Mouse (Mus musculus) liver, embryonic 16.5 days (tissue): ENCODE measurements at regions not wholly inside any gene's neighbourhood (a gene's known extent, or its start where the extent isn't known, plus 50 kb on each side); places are given as distances from the start of the nearest gene placed in this dataset.
A peak's percentile ranks its signal among the peaks of the same experiment; 100 is the strongest.

ENCODE experiments used
- ATAC-seq: fragments of 200-750 bp; cut with Nextera tagmentation; 2 replicates; pipeline ENCODE4 v1.8.0; 2017; ENCODE audit warnings: low read depth, mild to moderate bottlenecking, moderate number of reproducible peaks, moderate library complexity
- H3K27ac ChIP-seq: fragments of 300-500 bp; sonication (generic); 2 replicates; pipeline ENCODE4 v1.5.1; 2014; ENCODE audit warnings: mild to moderate bottlenecking, low read length
- H3K27me3 ChIP-seq: fragments of 300-500 bp; sonication (generic); 2 replicates; pipeline ENCODE4 v1.6.1; 2014; ENCODE audit warnings: low read depth, low read length, mixed read lengths; ENCODE audit not compliant: control insufficient read depth, insufficient read depth
- H3K36me3 ChIP-seq: fragments of 300-500 bp; sonication (generic); 2 replicates; pipeline ENCODE4 v1.6.1; 2014; ENCODE audit warnings: mild to moderate bottlenecking; ENCODE audit not compliant: control insufficient read depth, insufficient read depth
- H3K4me1 ChIP-seq: fragments of 300-500 bp; sonication (generic); 2 replicates; pipeline ENCODE4 v1.6.1; 2014; ENCODE audit warnings: low read depth, low read length, mixed read lengths; ENCODE audit not compliant: control insufficient read depth
- H3K4me2 ChIP-seq: fragments of 300-500 bp; sonication (generic); 2 replicates; pipeline ENCODE4 v1.6.1; 2014; ENCODE audit warnings: low read depth, low read length, mixed read lengths
- H3K4me3 ChIP-seq: fragments of 300-500 bp; sonication (generic); 2 replicates; pipeline ENCODE4 v1.5.1; 2014; ENCODE audit warnings: low read depth, mild to moderate bottlenecking, low read length
- H3K9ac ChIP-seq: fragments of 300-500 bp; sonication (generic); 2 replicates; pipeline ENCODE4 v1.6.1; 2014; ENCODE audit warnings: low read depth, low read length
- H3K9me3 ChIP-seq: fragments of 300-500 bp; sonication (generic); replicated peaks from 2 replicates; pipeline ENCODE4 v1.6.1; 2016; ENCODE audit warnings: low read length; ENCODE audit not compliant: control insufficient read depth
- WGBS: fragments of 180-500 bp; shearing (Covaris S2); extraction: QIAGEN DNeasy Blood & Tissue Kit; methylation state at CpG from one replicate; pipeline ENCODE4 v1.1.7; 2014; ENCODE audit not compliant: insufficient replicate concordance; 5-methylcytosine and 5-hydroxymethylcytosine counted together

DNA sequence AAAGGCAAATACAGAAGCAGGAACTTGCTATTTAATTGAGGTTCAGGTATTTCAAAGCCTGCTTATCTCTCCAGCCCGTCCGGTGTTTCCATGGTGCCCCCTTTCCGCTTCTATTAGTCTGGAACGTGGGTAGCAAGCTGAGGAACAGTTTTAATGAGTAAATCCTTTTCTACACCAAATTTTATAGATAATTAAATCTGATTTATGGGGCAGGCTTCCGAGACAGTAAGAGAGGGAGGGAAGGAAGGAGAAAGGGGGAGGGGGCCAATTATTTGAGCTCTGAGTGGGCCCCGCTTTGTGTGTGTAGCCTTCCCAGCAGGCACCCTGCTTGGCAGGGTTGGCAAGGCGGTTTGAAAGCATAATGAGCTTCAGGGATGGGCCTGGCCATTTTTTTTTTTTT, 165.4 kb upstream of the Ptbp2 start:
- peak overlapping the region; percentile 13; the same call in 1 of the 2 replicates for H3K4me3 ChIP-seq
- H3K9ac ChIP-seq: no peak overlapping the region
- H3K4me2 ChIP-seq: peak overlapping the region; percentile 34; the same call in 1 of the 2 replicates
- H3K4me1 ChIP-seq: no peaks in the 10 kb centered on the region
- H3K27ac ChIP-seq: no peak overlapping the region
- H3K27me3 ChIP-seq: no peaks in the 10 kb centered on the region
- 52% methylated on average over 7 of the region's 7 CpGs for WGBS
- ATAC-seq: no peak
- H3K9me3 ChIP-seq: no peaks in the 10 kb centered on the region
- H3K36me3 ChIP-seq: no peaks in the 10 kb centered on the region

DNA sequence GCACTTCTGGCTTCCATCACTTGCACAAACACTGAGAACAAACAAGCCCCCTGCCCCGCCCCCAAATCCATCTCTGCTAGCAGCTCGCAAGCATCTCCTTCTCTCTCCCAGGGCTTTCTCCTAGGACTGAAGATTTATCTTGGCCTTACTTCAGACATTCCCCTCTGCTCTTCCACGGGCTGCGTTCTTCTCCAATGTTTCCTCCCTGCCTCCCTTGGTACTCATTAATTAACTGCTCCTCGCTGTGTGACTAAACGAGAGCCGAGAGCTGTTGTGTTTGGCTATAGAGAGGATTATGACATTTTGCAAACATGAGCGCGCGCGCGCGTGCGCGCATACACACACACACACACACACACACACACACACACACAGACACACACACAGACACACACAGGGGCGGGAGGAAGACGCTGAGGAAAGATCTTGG, 164.8 kb upstream of the Ptbp2 start:
- Histone ChIP-seq H3K27ac (no peak overlapping the region), H3K9me3 (no peaks in the 10 kb centered on the region), H3K4me3 (peak overlapping the region; percentile 13; the same call in 1 of the 2 replicates), H3K4me1 (no peaks in the 10 kb centered on the region), H3K4me2 (peak overlapping the region; percentile 34; the same call in 1 of the 2 replicates), H3K27me3 (no peaks in the 10 kb centered on the region), H3K36me3 (no peaks in the 10 kb centered on the region), H3K9ac (no peak overlapping the region)
- 51% methylated on average over 17 of the region's 17 CpGs for WGBS
- ATAC-seq: no peak

DNA sequence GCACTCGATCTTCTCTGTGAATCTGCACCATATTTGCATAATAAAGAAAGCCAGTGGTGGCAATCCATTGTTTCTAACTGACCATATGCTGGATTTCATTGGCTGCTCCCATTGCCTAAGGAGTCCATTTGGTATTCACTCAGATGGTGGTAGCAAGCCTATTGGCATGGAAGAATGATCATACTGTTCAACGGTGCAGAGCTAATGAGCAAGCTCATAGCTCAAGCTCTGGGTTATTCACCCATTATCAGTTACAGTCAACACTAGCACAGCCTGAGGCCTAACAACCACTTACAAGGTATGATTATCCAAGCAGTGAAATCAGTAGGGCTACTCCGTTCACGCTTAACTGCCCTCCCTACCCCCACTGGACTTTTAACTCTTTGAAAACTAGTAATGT, 162.9 kb upstream of the Ptbp2 start:
- H3K9me3 ChIP-seq: no peaks in the 10 kb centered on the region
- H3K27ac ChIP-seq: no peak overlapping the region
- WGBS: 75% methylated on average over 4 of the region's 4 CpGs
- no peak overlapping the region for H3K4me3 ChIP-seq
- H3K36me3 ChIP-seq: no peaks in the 10 kb centered on the region
- no peak overlapping the region for H3K4me2 ChIP-seq
- no peaks in the 10 kb centered on the region for H3K4me1 ChIP-seq
- ATAC-seq: no peak
- H3K9ac ChIP-seq: no peak overlapping the region
- H3K27me3 ChIP-seq: no peaks in the 10 kb centered on the region

DNA sequence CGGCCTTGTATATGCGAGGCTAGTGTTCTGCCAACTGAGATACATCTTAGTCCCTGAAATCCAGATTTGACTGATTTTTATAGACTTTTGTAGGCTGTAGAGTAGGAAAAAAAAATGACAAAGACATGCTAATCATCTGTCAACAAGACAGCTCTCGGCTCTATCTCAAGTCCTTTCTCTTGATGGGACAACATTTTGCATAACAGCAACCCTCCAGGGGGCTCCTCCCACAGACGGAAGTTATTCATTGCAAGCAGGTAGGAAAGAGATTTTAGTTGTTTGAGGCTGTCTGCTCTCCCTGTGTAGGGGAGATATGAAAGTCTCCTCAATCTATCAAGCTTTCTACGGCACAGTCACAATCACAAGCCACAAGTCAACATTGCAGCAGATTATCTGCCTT, 159.8 kb upstream of the Ptbp2 start:
- Histone ChIP-seq H3K36me3 (no peaks in the 10 kb centered on the region), H3K4me2 (no peak overlapping the region), H3K9me3 (no peaks in the 10 kb centered on the region), H3K27me3 (no peaks in the 10 kb centered on the region), H3K27ac (no peak overlapping the region), H3K4me1 (no peaks in the 10 kb centered on the region), H3K9ac (no peak overlapping the region), H3K4me3 (no peak overlapping the region)
- 49% methylated on average over 5 of the region's 5 CpGs for WGBS
- no peak for ATAC-seq

DNA sequence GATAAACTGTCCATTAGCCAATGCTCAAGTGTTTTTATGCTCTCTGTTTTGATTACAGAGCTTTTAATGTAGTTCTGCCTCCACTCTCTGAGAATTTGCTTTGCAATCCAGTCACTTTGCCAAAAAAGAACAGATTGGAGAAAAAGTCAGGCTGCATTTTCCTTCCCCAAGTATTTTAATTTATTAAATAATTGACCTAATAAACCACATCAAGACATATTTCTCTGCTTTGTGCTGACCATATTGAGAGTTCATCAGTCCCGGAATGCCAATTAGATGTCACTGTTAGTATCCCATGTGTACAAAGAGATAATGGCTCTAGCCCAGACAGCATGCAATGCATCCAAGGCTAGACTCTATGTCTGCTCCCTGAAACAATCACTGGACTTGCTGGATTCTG, 154.8 kb upstream of the Ptbp2 start:
- no peak overlapping the region for H3K4me3 ChIP-seq
- 71% methylated on average over 1 of the region's 1 CpGs for WGBS
- no peaks in the 10 kb centered on the region for H3K4me1 ChIP-seq
- no peaks in the 10 kb centered on the region for H3K27me3 ChIP-seq
- no peak overlapping the region for H3K9ac ChIP-seq
- no peaks in the 10 kb centered on the region for H3K36me3 ChIP-seq
- no peak overlapping the region for H3K27ac ChIP-seq
- no peaks in the 10 kb centered on the region for H3K9me3 ChIP-seq
- H3K4me2 ChIP-seq: no peak overlapping the region
- no peak for ATAC-seq

DNA sequence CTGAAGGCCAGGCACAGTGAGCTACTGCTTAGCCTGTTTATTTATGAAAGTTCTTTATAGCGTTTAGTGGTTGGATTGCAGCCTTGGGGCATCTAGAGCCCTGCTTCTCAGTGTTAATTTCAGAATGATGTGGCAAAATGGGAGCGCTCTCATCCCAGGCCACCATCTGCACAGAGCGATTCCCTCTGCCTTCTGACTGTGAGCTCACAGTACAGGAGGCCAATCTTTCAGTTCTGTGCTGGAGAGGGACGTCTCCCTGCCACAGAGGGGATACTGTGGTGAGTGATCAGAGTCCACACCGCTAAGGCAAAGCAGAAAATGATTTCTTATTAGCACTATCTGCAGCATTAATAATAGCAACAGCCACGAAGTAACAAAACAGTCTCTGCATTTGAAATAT, 154.2 kb upstream of the Ptbp2 start:
- Histone ChIP-seq H3K4me3 (no peak overlapping the region), H3K9me3 (no peaks in the 10 kb centered on the region), H3K4me2 (no peak overlapping the region), H3K9ac (no peak overlapping the region), H3K4me1 (no peaks in the 10 kb centered on the region), H3K27me3 (no peaks in the 10 kb centered on the region), H3K36me3 (no peaks in the 10 kb centered on the region), H3K27ac (no peak overlapping the region)
- no peak for ATAC-seq
- 46% methylated on average over 6 of the region's 6 CpGs for WGBS

DNA sequence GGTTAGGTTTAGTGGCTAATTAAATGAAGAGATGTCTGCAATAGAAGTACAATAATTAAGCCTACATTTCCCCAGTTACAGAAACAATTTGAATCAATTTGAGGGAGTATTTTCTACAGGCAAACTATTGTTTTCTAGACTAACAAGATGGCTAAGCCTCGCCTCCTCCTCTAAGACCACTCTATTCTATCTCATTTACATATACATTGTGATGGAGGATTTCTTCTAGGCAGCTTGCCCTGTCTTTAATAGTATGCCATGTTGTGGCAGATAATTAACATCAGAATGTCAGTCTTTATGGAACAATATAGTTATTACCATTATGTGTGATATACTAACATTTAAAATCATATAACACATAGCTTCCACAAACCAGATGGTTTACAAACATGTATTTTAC, 152.3 kb upstream of the Ptbp2 start:
- Histone ChIP-seq H3K27ac (no peak overlapping the region), H3K4me2 (no peak overlapping the region), H3K9me3 (no peaks in the 10 kb centered on the region), H3K4me3 (no peak overlapping the region), H3K36me3 (no peaks in the 10 kb centered on the region), H3K27me3 (no peaks in the 10 kb centered on the region), H3K4me1 (no peaks in the 10 kb centered on the region), H3K9ac (no peak overlapping the region)
- ATAC-seq: no peak
- 50% methylated on average over 1 of the region's 1 CpGs for WGBS

DNA sequence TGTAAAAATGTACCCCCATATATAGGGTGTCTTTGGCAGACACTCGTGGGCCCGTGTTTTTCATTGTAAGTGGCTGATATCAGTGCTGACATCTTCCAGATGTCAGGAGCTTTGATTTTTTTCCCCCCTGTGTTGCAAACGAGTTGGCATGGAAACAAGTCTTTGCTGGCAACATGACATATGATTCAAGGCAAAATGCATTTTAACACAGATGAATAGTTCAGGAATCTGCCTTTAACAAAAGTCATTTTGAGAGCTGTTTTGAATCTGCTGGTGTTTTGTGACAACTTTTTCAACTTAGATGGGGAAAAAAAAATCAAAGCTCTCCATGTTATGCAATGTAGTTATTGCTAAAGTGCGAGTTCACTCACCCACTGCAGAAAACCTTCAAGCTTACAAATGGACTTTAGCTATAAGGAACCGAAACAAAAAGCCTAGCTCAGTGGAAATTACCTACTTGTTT, 148.8 kb upstream of the Ptbp2 start:
- no peaks in the 10 kb centered on the region for H3K27me3 ChIP-seq
- no peak overlapping the region for H3K4me3 ChIP-seq
- WGBS: 56% methylated on average over 5 of the region's 5 CpGs
- no peak overlapping the region for H3K4me2 ChIP-seq
- no peak for ATAC-seq
- H3K9me3 ChIP-seq: no peaks in the 10 kb centered on the region; the same call in 1 of the 2 replicates
- H3K36me3 ChIP-seq: no peaks in the 10 kb centered on the region
- no peak overlapping the region for H3K27ac ChIP-seq
- H3K4me1 ChIP-seq: no peaks in the 10 kb centered on the region
- H3K9ac ChIP-seq: no peak overlapping the region

DNA sequence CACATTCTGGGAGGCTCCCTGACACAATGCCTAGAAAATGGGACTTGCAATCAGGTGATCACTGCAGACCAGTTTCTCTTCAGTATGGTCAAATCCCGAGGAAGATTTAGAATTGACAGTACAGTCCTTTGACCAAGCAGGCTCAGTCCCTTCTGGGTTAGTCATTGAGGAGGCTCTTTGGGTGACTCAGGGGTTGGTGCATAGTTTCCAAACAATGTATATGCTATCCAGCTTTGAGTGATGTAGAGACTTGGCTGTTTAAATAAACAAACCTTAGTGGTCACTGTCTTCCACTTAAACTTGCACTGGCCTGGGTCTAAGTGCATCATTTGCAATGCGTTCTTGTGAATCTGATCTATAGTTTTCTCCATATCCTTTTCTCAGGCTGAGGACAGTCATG, 144.0 kb upstream of the Ptbp2 start:
- ATAC-seq: no peak
- Histone ChIP-seq H3K27me3 (no peaks in the 10 kb centered on the region), H3K4me3 (no peak overlapping the region), H3K4me1 (no peaks in the 10 kb centered on the region), H3K4me2 (no peak overlapping the region), H3K9me3 (no peaks in the 10 kb centered on the region; the same call in 1 of the 2 replicates), H3K27ac (no peak overlapping the region), H3K9ac (no peak overlapping the region), H3K36me3 (no peaks in the 10 kb centered on the region)
- WGBS: 54% methylated on average over 2 of the region's 2 CpGs
